Mouse (Mus musculus) mouse embryonic stem cell (cell line): ENCODE results near the gene Gm14569.

Experiments used
- in situ Hi-C, 2 experiments: fragments of 300-500 bp; cut with MboI; formaldehyde crosslinking; loops; 1 replicate in 1 of 2; 3 replicates in 1 of 2; pipeline ENCODE4 v1.14.3; 2019 to 2020; ENCODE audit warnings: low sequenced_read_pairs in 2 of 2, low pct_unique_long_range_greater_than_20kb in 1 of 2, mixed read lengths in 1 of 2; ENCODE audit not compliant: unreplicated experiment in 1 of 2

Gene Gm14569

GRCm38 (mm10) chrX:36390503-36390902 lies 101.1 kb downstream of the Gm14569 start:
- in situ Hi-C loops, result loop anchor here (25.0 kb wide), 2 partner anchors 178 to 553 kb away; no protein-coding TSS in a partner anchor

- in situ Hi-C loops, result loop anchor here (25.0 kb wide), 2 partner anchors 178 to 553 kb away; no protein-coding TSS in a partner anchor
Measured at GRCm38 (mm10) chrX:36389971-36390370, 101.7 kb downstream of the Gm14569 start.

DNA sequence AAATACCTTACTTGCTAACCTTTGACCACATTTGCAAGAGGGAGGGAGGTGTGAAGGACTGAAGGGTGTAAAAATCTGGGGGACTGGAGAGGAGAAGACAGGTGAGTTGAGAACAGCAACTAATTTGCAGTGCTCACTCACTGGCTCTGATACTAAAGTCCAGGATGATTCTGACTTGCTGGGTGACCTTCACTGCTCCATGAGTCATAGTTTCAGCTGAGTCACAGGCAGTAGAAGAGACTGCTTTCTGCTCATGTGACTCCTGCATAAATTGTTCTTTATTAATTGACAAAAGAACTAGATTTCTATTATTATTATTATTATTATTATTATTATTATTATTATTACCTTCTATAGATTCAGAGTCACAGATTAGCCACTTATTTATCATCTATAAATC lies 106.3 kb downstream of the Gm14569 start:
- in situ Hi-C loops, result loop anchor here (25.0 kb wide), 2 partner anchors 173 to 548 kb away; no protein-coding TSS in a partner anchor
